Mouse (Mus musculus) T-cell, adult 2 months (primary cell): Measurements from ENCODE around the gene Pacs1.

Source experiments
- DNase-seq: peaks from one replicate; pipeline ENCODE4 v3.0.0; 2022; ENCODE audit warnings: low spot score

Pacs1 gene

GRCm38 (mm10) chr19:5272801-5273733 is at the start of gene Pacs1:
TSS of gene Pacs1 (minus strand) at chr19:5273119.
- DNase-seq = peak; percentile 91

- no peak for DNase-seq
These were observed 40.3 kb upstream of the Pacs1 start for GRCm38 (mm10) chr19:5313189-5313588.

DNA sequence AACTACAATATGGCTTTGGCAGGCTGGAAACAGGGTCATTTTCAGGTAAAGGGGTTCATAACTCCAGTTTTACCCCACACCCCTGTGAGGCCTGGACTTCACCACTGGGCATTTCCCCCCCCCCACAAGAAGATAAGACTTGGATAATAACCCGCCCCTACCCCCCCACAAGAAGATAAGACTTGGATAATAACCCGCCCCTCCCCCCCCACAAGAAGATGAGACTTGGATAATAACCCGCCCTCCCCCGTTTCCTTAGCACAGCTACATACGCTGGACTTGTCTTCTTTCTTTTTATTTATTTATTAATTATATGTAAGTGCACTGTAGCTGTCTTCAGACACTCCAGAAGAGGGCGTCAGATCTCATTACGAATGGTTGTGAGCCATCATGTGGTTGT is 36.1 kb upstream of the Pacs1 start:
- DNase-seq = no peak

DNA sequence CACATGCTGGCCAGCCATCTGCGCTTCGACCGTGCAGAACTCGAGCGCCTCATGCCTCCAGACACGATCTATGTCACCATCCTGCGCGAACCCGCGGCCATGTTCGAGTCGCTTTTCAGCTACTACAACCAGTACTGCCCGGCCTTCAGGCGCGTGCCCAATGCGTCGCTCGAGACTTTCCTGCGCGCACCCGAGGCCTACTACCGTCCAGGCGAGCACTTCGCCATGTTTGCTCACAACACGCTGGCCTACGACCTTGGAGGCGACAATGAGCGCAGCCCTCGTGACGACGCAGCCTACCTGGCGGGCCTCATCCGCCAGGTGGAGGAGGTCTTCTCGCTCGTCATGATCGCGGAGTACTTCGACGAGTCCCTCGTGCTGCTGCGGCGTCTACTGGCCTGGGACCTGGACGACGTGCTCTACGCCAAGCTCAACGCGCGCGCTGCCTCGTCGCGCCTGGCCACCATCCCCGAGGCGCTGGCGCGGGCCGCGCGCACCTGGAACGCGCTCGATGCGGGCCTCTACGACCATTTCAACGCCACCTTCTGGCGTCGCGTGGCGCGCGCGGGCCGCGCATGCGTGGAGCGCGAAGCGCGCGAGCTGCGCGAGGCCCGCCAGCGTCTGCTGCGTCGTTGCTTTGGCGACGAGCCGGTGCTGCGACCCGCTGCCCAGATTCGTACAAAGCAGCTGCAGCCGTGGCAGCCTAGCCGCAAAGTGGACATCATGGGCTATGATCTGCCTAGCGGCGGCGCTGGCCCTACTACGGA is 34.2 kb upstream of the Pacs1 start:
- peak; percentile 27 for DNase-seq

- DNase-seq = no peak
These were observed 33.4 kb upstream of the Pacs1 start for GRCm38 (mm10) chr19:5306279-5306678.

DNA sequence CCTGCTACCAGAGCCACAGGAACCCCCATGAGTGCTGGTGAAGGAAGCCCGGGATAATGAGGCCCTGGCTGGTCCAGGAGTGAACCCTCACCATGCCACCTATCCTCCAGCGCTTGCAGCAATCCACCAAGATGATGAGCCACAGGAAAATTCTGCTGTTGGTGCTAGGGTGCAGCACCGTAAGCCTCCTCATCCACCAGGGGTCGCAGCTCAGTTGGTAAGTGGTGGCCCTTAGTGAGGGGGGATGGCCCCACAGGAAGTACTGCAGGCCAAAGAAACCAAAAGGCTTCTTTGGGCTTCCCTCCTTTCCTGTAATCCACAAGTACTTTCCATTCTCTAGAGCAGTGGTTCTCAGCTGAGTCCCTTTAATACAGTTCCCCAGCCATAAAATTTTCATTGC is 29.5 kb upstream of the Pacs1 start:
- peak; percentile 75 for DNase-seq

GRCm38 (mm10) chr19:5300588-5300987 is 27.7 kb upstream of the Pacs1 start:
- no peak for DNase-seq

GRCm38 (mm10) chr19:5297903-5298800 is 25.2 kb upstream of the Pacs1 start, which contains the start of gene Gal3st3:
TSS of gene Gal3st3 (plus strand) at chr19:5298331.
- no peak for DNase-seq

DNA sequence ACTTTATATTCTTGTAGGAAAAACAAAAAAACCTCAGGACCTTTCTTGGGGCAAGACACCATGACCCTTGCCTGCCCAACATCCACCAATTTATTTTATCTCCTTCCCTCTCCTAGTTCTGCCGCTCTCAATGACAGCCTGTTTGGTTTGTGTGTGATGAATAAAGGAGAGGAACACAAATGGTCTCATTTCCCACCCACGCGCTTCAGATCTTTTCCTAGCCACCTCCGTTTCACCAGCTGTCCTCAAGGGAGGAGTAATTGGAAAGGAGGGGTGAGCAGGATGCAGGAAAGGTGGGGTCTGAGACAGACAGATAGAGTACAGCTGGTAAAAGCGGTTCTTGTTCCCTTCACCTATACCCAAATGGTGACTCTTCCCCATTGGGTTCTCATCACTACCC is 23.7 kb upstream of the Pacs1 start:
- no peak for DNase-seq

- no peak for DNase-seq
These were observed 22.8 kb upstream of the Pacs1 start for GRCm38 (mm10) chr19:5295736-5296075.

DNA sequence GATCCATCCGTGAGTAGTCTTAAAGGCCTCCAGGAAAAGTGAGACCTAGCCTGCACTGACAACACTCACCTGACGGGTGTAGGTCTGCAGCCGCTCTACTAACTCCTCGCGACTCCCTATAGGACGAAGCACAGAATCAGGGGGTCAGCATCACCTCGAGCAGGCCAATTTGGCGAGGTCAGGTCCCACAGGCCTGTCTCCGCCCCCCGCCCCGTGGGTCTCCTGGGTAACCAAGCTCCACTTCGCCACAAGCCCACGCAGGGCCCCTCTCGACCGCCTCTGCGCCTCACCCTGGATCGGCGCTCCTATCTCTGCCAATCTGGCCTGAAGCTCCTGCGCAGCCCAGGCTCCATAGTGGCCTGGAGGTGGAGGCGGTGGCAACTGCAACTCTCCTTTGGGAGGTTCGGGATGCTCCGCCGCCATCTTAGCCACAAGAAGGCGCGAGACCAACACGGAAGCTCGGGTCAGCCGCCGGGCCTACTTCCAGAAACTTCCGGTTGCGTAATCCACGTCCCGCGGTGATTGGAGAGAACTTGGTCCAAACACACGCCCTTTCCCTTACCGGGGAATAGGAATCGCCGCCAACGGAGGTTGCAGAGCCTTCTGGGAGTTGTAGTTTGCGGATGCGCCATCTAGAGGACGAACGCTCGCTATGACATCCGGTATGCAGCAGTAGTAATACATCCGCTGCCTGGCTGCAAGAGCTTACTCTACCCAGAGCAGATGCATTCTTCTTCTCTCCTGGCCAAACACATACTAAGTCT is 22.2 kb upstream of the Pacs1 start, which contains the start of gene Sf3b2:
Sf3b2 (minus strand) TSS at position 484 of the 764 bp plus-strand sequence.
- DNase-seq = peak; percentile 98

- no peak for DNase-seq
These were observed 5.5 kb upstream of the Pacs1 start for GRCm38 (mm10) chr19:5278381-5278780.

DNA sequence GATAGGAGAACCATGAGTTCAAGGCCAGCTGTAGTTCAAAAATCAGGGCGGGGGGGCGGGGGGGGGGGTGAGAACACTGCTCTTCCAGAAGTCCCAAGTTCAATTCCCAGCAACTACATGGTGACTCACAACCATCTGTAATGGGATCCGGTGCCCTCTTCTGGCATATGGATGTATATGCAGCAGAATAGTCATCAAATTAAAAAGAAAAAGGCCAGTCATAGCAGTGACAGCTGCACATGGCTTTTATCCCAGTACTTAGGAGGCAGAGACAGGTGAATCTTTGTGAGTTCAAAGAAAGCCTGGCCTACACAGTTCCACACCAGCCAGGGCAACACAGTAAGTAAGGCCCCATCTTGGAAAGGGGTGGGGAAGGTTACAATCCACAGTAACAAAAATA is 4.2 kb upstream of the Pacs1 start:
- DNase-seq = peak; percentile 23

DNA sequence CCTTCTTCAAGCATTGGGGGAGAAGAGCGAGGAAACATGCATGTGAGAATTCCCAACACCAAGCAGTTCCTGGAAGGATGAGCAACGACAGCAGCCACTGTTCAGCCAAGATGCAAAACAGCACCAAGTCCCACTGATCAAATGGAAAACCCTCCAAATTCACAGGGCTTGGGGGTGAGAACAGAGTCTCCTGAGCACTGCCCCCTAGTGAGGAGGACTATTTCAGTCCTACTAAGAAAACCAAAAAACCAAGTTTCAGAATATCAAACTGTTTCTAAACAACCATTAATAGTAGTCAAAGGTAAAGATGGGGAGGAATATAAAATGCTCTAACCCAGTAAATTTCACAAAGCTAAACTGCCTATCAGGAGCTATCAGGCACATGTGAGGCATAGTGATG is 3.6 kb upstream of the Pacs1 start:
- peak; percentile 10 for DNase-seq

DNA sequence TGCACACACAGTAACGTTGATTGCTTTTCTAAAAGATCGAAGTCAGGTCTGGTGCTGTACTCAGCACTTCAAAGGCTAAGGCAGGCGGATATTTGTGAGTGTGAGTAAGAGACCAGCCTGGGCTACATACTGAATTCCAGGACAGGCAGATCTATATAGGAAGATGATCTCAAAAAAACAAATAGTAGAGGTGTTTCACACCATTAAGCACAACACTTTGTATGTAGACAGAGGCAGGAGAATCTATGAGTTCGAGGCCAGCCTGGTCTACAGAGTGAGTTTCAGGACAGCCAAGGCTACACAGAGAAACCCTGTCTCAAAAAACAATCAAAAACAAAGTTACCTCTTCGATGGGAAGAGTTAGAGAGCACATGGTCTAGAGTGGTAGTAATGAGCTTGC is 2.8 kb upstream of the Pacs1 start:
- no peak for DNase-seq

DNA sequence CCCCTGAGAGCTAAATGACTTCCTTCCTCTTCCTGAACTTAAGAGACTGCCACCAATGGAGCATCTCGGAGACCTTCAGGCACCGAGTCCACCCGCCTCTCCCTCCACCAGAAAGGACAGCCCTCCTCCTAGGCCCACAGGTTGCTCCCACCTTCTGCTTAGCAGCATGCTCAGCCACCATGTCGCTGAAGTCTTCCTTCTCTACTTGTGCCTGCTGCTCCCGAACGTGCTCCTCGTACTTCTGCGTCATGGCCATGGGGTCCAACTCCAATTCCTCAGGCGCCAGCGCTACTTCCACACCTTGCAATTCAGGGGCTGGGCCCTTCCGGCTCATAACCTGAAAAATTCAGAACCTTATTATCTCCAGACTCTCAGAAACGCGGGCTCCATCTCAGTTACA is 1.7 kb upstream of the Pacs1 start:
- no peak for DNase-seq

GRCm38 (mm10) chr19:5273916-5274315 is 997 bp upstream of the Pacs1 start:
- DNase-seq = no peak

- DNase-seq = peak; percentile 17
These were observed 558 bp downstream of the Pacs1 start for GRCm38 (mm10) chr19:5272326-5272795.

- DNase-seq = no peak
These were observed 1.5 kb downstream of the Pacs1 start for GRCm38 (mm10) chr19:5271430-5271829.

DNA sequence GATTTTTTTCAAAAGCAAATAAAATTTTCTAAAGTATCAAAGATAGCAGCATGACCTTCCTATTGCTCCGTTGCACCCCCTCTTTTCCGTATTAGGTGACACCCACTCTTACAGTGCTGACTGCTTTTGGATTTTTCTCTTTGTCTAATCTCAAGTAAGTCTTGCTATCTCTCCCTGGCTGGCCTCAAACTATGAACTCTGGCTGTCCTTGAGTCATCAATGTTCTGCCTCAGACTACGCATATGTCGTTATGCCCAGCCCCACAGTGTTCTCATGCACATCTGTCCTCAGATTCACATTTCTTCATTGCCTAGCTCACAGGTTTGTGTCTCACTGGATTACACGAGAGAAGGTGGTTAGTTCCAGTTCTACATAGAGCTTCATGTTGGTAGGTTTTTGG is 3.5 kb downstream of the Pacs1 start:
- DNase-seq = no peak

DNA sequence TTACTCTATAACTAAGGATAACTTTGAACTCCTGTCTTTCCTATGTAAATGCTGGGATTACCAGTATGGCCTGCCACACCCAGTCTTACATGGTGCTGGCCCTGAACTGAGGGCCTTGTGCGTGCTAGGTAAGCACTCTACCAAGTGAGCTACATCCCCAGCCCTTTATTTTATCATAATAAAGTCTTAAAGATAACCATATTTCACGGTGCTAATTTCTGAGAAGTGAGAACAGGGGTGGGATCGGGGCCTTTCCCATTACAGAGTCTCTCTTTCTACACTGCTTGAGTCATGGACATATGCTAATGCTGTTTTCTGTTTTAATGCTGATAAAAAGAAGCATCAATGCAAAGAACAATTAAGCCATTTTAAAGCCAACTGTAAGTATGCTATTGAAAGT is 4.0 kb downstream of the Pacs1 start:
- DNase-seq = no peak
